Mouse (Mus musculus) lung, postnatal 25 days (tissue): ENCODE measurements around the gene Cenpx.
"Not testable (repeated sequence)": the region's sequence is repeated elsewhere in the genome, so short reads cannot be mapped to it uniquely, and the experiment has no call there.

Experiments
- DNase-seq: peaks from one replicate; pipeline ENCODE4 v3.0.0; 2022; ENCODE audit warnings: low spot score

Gene Cenpx

GRCm38 (mm10) chr11:120695641-120696040, 17.9 kb downstream of the Cenpx start:
- DNase-seq = no peak

GRCm38 (mm10) chr11:120695184-120695583, 18.4 kb downstream of the Cenpx start:
- no peak for DNase-seq

- DNase-seq = no peak
These were observed 20.1 kb downstream of the Cenpx start for GRCm38 (mm10) chr11:120693461-120693860.

- DNase-seq = no peak
These were observed 21.0 kb downstream of the Cenpx start for GRCm38 (mm10) chr11:120692471-120693011.

GRCm38 (mm10) chr11:120689365-120689764, 24.2 kb downstream of the Cenpx start:
- DNase-seq = no peak

GRCm38 (mm10) chr11:120686650-120687272, 26.8 kb downstream of the Cenpx start:
- DNase-seq = peak; percentile 79

GRCm38 (mm10) chr11:120684660-120685059, 28.9 kb downstream of the Cenpx start:
- peak; percentile 82 for DNase-seq

- DNase-seq = no peak
These were observed 29.5 kb downstream of the Cenpx start for GRCm38 (mm10) chr11:120684086-120684485.

- no peak for DNase-seq
These were observed 30.0 kb downstream of the Cenpx start for GRCm38 (mm10) chr11:120683536-120683935.

- no peak for DNase-seq
These were observed 30.9 kb downstream of the Cenpx start for GRCm38 (mm10) chr11:120682683-120683082.

GRCm38 (mm10) chr11:120679909-120680308, 33.6 kb downstream of the Cenpx start:
- DNase-seq = peak; percentile 46

GRCm38 (mm10) chr11:120676951-120677350, 36.6 kb downstream of the Cenpx start:
- DNase-seq = no peak

- DNase-seq = not testable (repeated sequence)
These were observed 37.7 kb downstream of the Cenpx start for GRCm38 (mm10) chr11:120675875-120676274.

GRCm38 (mm10) chr11:120673594-120674122, 39.9 kb downstream of the Cenpx start:
- DNase-seq = no peak

GRCm38 (mm10) chr11:120672687-120673593, 40.6 kb downstream of the Cenpx start, which contains the start of gene Aspscr1:
Aspscr1 (plus strand) TSS chr11:120672973.
- DNase-seq = peak; percentile 96

- DNase-seq = no peak
These were observed 46.9 kb downstream of the Cenpx start for GRCm38 (mm10) chr11:120666617-120667016.

GRCm38 (mm10) chr11:120665406-120665805, 48.1 kb downstream of the Cenpx start:
- peak; percentile 68 for DNase-seq

- no peak for DNase-seq
These were observed 49.8 kb downstream of the Cenpx start for GRCm38 (mm10) chr11:120663714-120664113.

- DNase-seq = no peak
These were observed 50.8 kb downstream of the Cenpx start for GRCm38 (mm10) chr11:120662759-120663158.

GRCm38 (mm10) chr11:120661076-120661460, 52.5 kb downstream of the Cenpx start, which contains the start of gene Notum:
Notum (minus strand) TSS chr11:120661175.
- no peak for DNase-seq
